Mouse (Mus musculus): ENCODE results near the gene Gm16430.
"Not testable (repeated sequence)": the region's sequence is repeated elsewhere in the genome, so short reads cannot be mapped to it uniquely, and the experiment has no call there.

The Gm16430 gene

GRCm38 (mm10) chrX:54621911-54622310 is at the start of gene Gm16430:
Gene Gm16430 (plus strand): TSS chrX:54622211.
- not testable (repeated sequence) for DNase-seq (ENCODE audit: low read depth, low spot score)

All from brain, adult 2 months (tissue).